Mouse (Mus musculus): ENCODE results near the gene Itgb1. TPM values are rescaled to one million over a fixed set of nuclear protein-coding genes. Genes with fewer than 3 reads are reported as not detected.

Gene Itgb1
- 27.5 to 33.3 TPM (median 31.2 TPM) in 4 replicates for total RNA-seq (2023; ENCODE audit: inconsistent age)

DNA sequence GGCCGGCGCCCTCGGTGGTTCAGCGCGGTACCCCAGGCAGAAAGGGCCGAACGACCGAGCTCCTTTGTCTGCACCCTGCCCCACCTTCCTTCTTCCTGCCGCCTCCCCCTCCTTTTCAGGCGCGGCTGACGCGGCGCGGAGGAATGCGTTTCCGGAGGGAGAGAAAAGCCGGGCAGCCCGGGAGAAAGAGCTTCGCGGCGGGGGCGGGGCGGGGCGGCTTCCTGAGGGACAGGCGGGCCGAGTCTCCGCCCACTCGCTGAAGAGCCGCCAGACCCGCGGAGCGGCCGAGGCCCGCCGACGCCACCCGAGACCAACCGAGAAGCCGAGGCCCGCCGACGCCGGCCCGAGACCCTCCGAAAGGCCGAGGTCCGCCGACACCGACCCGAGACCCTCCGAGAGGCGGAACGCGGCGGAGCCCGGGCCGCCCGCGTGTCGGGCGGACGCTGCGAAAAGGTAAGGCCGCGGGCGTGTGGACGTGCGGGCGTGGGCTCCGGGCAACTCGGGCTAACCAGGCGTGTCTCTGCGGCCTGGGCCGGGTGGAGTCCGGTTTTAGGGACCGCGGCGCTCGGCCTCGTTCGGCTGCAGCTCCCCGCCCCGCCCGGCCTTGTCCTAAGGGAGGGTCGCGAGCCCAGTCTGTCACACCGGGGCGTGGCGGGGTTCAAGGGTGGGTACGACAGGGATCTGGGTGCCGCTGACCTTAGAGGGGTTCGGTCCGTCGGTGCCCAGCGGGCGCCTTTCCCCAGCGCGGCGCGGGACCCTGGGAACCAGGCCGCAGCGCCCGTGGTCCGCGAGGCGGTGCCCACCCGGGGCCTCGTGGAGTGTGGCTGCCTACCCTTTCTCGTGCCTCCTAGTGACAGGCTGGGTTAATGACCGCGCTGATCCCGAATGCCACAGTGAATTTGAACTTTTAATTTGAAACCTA is at the start of gene Itgb1:
Itgb1 (plus strand) TSS at position 148 of the 922 bp plus-strand sequence.

Other genes starting within 250 kb of the Itgb1 start
- gene Gm3952, start 113.0 kb downstream of the Itgb1 start, total RNA-seq (2023; ENCODE audit: inconsistent age): not detected in 4 replicates